Mouse (Mus musculus) layer of hippocampus, adult 18-20 months (tissue): Measurements from ENCODE around the gene Myadml2. TPM values are rescaled to one million over a fixed set of nuclear protein-coding genes. Genes with fewer than 3 reads are reported as not detected.
A peak's percentile ranks its signal among the peaks of the same experiment; 100 is the strongest.

ENCODE experiments used
- DNase-seq, 2 experiments: peaks; one replicate each; pipeline ENCODE4 v3.0.0; 2022; ENCODE audit warnings: low spot score in 2 of 2
- total RNA-seq, 2 experiments: library from RNA; stranded (reverse); gene quantifications; 2 replicates each; pipeline ENCODE4 v1.2.3; 2021

Myadml2 gene
- total RNA-seq, 2 experiments from 2014 or later, result 3.9 to 4.6 TPM

GRCm38 (mm10) chr11:120662759-120663158 lies 14.8 kb upstream of the Myadml2 start:
- no peak for DNase-seq

GRCm38 (mm10) chr11:120661076-120661460 lies 13.1 kb upstream of the Myadml2 start, which contains the start of gene Notum:
Notum (minus strand) TSS chr11:120661175.
- no peak for DNase-seq

GRCm38 (mm10) chr11:120660301-120661075 lies 12.5 kb upstream of the Myadml2 start:
- no peak for DNase-seq

- no peak for DNase-seq
These were observed 11.7 kb upstream of the Myadml2 start for GRCm38 (mm10) chr11:120659509-120660300.

GRCm38 (mm10) chr11:120658876-120659410 lies 11.0 kb upstream of the Myadml2 start:
- peak; percentile 43 to 78 for DNase-seq

GRCm38 (mm10) chr11:120657301-120657700 lies 9.3 kb upstream of the Myadml2 start:
- no peak for DNase-seq

GRCm38 (mm10) chr11:120654741-120655140 lies 6.8 kb upstream of the Myadml2 start:
- DNase-seq, result no peak

- DNase-seq, result no peak
These were observed 3.9 kb upstream of the Myadml2 start for GRCm38 (mm10) chr11:120651872-120652271.

GRCm38 (mm10) chr11:120647047-120647830 lies 719 bp downstream of the Myadml2 start:
- no peak for DNase-seq

GRCm38 (mm10) chr11:120643601-120643987 lies 4.4 kb downstream of the Myadml2 start, which contains the start of gene Pycr1:
Pycr1 (minus strand) TSS chr11:120643769.
- peak; percentile 93 to 95 for DNase-seq

- DNase-seq, result no peak
These were observed 4.9 kb downstream of the Myadml2 start for GRCm38 (mm10) chr11:120642939-120643600.

- no peak for DNase-seq
These were observed 6.1 kb downstream of the Myadml2 start for GRCm38 (mm10) chr11:120641869-120642268.

- no peak for DNase-seq
These were observed 6.7 kb downstream of the Myadml2 start for GRCm38 (mm10) chr11:120641255-120641654.

- DNase-seq, result no peak
These were observed 13.1 kb downstream of the Myadml2 start for GRCm38 (mm10) chr11:120634810-120635209.

GRCm38 (mm10) chr11:120633520-120634343 lies 14.2 kb downstream of the Myadml2 start, which contains the start of gene Mafg:
Mafg (minus strand) TSS chr11:120633600.
- DNase-seq, result peak; percentile 89 to 96

- DNase-seq, result peak in 1 of 2 experiments; percentile 50
These were observed 15.1 kb downstream of the Myadml2 start for GRCm38 (mm10) chr11:120632559-120633519.

- DNase-seq, result no peak
These were observed 16.1 kb downstream of the Myadml2 start for GRCm38 (mm10) chr11:120631726-120632448.
